Mouse (Mus musculus) erythroblast, adult 5-6 weeks (primary cell): ENCODE data around the gene Tigd4. TPM values are rescaled to one million over a fixed set of nuclear protein-coding genes. Genes with fewer than 3 reads are reported as not detected.
"Not testable (repeated sequence)": the region's sequence is repeated elsewhere in the genome, so short reads cannot be mapped to it uniquely, and the experiment has no call there.

Experiments
- ATAC-seq: replicated peaks from 2 replicates; pipeline ENCODE4 v1.8.0; 2016; ENCODE audit warnings: moderate number of reproducible peaks, mild to moderate bottlenecking, moderate TSS enrichment, inconsistent platforms; ENCODE audit not compliant: poor library complexity, low FRiP score, severe bottlenecking
- total RNA-seq, 2 experiments: library from RNA; stranded (forward) in 1 of 2; stranded (reverse) in 1 of 2; fragments of 150-400 nt in 1 of 2; fragments of 200-764, 138-1000 nt in 1 of 2; gene quantifications; 2 replicates each; pipeline versions ENCODE4 v1.2.3 to v1.2.4; 2015 to 2017; ENCODE audit warnings: low replicate concordance in 2 of 2

The Tigd4 gene
- total RNA-seq (2015; ENCODE audit: low replicate concordance) = not detected in 2 replicates
- not detected in 2 replicates for total RNA-seq (2017; ENCODE audit: low replicate concordance)

- ATAC-seq = no peak
These were observed at the start of gene Tigd4 for GRCm38 (mm10) chr3:84593274-84593673. Gene Tigd4, plus strand, starts transcription at chr3:84593574.

GRCm38 (mm10) chr3:84547177-84547576 is 46.2 kb upstream of the Tigd4 start:
- ATAC-seq = no peak

- no peak for ATAC-seq
These were observed 37.6 kb upstream of the Tigd4 start for GRCm38 (mm10) chr3:84555780-84556179.

GRCm38 (mm10) chr3:84558301-84558700 is 35.1 kb upstream of the Tigd4 start:
- no peak for ATAC-seq

GRCm38 (mm10) chr3:84562911-84563310 is 30.5 kb upstream of the Tigd4 start:
- not testable (repeated sequence) for ATAC-seq

- ATAC-seq = no peak
These were observed 30.0 kb upstream of the Tigd4 start for GRCm38 (mm10) chr3:84563415-84563814.

GRCm38 (mm10) chr3:84568540-84568939 is 24.8 kb upstream of the Tigd4 start:
- no peak for ATAC-seq

- no peak; the same call in 1 of the 2 replicates for ATAC-seq
These were observed 23.8 kb upstream of the Tigd4 start for GRCm38 (mm10) chr3:84569587-84569986.

GRCm38 (mm10) chr3:84570501-84570900 is 22.9 kb upstream of the Tigd4 start:
- no peak for ATAC-seq

- ATAC-seq = no peak
These were observed 12.7 kb upstream of the Tigd4 start for GRCm38 (mm10) chr3:84580716-84581115.

- ATAC-seq = no peak
These were observed 11.7 kb upstream of the Tigd4 start for GRCm38 (mm10) chr3:84581696-84582022.

- peak; percentile 85 for ATAC-seq
These were observed 11.1 kb upstream of the Tigd4 start, which contains the start of gene Arfip1 for GRCm38 (mm10) chr3:84582023-84582912. Gene Arfip1, minus strand, starts transcription at chr3:84582625.

- ATAC-seq = no peak
These were observed 10.5 kb upstream of the Tigd4 start for GRCm38 (mm10) chr3:84582913-84583276.

GRCm38 (mm10) chr3:84586736-84587135 is 6.6 kb upstream of the Tigd4 start:
- ATAC-seq = no peak

GRCm38 (mm10) chr3:84594894-84595676 is 1.7 kb downstream of the Tigd4 start:
- ATAC-seq = no peak

GRCm38 (mm10) chr3:84595677-84596234 is 2.4 kb downstream of the Tigd4 start:
- no peak for ATAC-seq

GRCm38 (mm10) chr3:84597996-84598734 is 4.8 kb downstream of the Tigd4 start:
- no peak for ATAC-seq

- ATAC-seq = no peak
These were observed 5.4 kb downstream of the Tigd4 start for GRCm38 (mm10) chr3:84598756-84599155.

- ATAC-seq = no peak
These were observed 8.6 kb downstream of the Tigd4 start for GRCm38 (mm10) chr3:84601870-84602495.
